Mouse (Mus musculus) embryonic facial prominence, embryonic 13.5 days (tissue): ENCODE data around the gene Klhl2. TPM values are rescaled to one million over a fixed set of nuclear protein-coding genes. Genes with fewer than 3 reads are reported as not detected.

Experiments
- polyA plus RNA-seq: library from polyadenylated mRNA; unstranded; fragments of >200 nt; fragmentation: Nextera tagmentation; extraction: Ambion mirVana; gene quantifications from 2 replicates; pipeline ENCODE4 v1.2.1, GENCODE M21; 2015

Gene Klhl2
- polyA plus RNA-seq, 1 experiment from 2014 or later, result 5.0 TPM

Other genes with a start within 250 kb of the Klhl2 start
- 233 and 279 TPM in 2 replicates for gene Cpe, start 157.0 kb downstream of the Klhl2 start, polyA plus RNA-seq
- 79.5 and 90.1 TPM in 2 replicates for gene Msmo1, start 116.2 kb downstream of the Klhl2 start, polyA plus RNA-seq
- gene Tmem192, start 97.2 kb upstream of the Klhl2 start, polyA plus RNA-seq, result 22.0 and 24.8 TPM in 2 replicates
- gene Trim75, start 137.8 kb upstream of the Klhl2 start, polyA plus RNA-seq, result not detected in 2 replicates
- 0.14 TPM in 1 of 2 replicates, not detected in the other for gene Trim61, start 168.5 kb upstream of the Klhl2 start, polyA plus RNA-seq
- gene Trim60, start 168.6 kb upstream of the Klhl2 start, polyA plus RNA-seq, result not detected in 2 replicates
- 6.8 and 9.5 TPM in 2 replicates for gene Apela, start 187.3 kb upstream of the Klhl2 start, polyA plus RNA-seq
- gene Gm10663, start 225.0 kb upstream of the Klhl2 start, polyA plus RNA-seq, result not detected in 2 replicates